ENCODE assay signal across 12 mouse cellular contexts in the genomic region with DNA sequence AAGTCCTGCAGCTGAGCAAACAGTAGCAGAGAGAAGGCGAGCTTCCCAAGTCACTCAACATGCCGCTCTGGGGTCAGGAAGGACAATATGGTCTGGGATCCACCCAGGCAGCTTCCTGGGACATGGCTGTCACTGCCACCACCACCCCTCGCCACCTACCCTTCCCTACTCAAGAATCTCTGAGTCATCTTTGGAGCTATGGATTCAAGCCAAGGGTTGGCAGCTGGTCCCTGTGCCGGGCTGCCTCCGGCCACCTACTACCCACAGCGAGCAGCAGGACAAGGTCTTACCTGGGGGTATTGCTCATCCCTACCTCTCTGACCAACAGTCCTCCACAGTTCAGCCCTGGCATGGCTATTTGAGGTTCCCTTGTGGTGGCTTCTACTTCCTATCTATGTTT.
DNase-seq lines count a peak whose midpoint lies in the region; ATAC-seq and TF ChIP-seq lines count a peak whose summit lies in the region.
"Had no signal": no experiment of that assay in that cellular context is flagged by ENCODE, and none has a peak within 500 bp of the region (broad histone marks: within the 10 kb centered on the region; RNA-seq: fewer than 3 reads in every experiment).

No protein-coding gene starts in this region.

- no peak for TF ChIP-seq POLR2A in testis, adult 2 months (IDR thresholded peaks at IDR 0.05; ENCODE audit: control insufficient read depth, low read depth, low read length)

- no peaks in the 10 kb centered on the region for H3K27me3 ChIP-seq in testis, adult 2 months (ENCODE audit: control insufficient read depth, insufficient read depth, low read length)
- H3K27me3 ChIP-seq in heart, embryonic 12.5 days (replicated peaks): peaks cover 7% of the 10 kb centered on the region; the same call in 1 of the 2 replicates
- H3K27me3 ChIP-seq in hindbrain, embryonic 10.5 days (ENCODE audit: insufficient read depth, poor library complexity, severe bottlenecking): no peaks in the 10 kb centered on the region

- H3K27ac ChIP-seq in testis, adult 2 months (ENCODE audit: control insufficient read depth, insufficient read depth, low read depth, low read length): no peak overlapping the region
- H3K27ac ChIP-seq in heart, embryonic 12.5 days (ENCODE audit: poor library complexity, severe bottlenecking): no peak overlapping the region
- no peak overlapping the region for H3K27ac ChIP-seq in hindbrain, embryonic 10.5 days
- H3K27ac ChIP-seq: limb, embryonic 10.5 days had no signal

- H3K4me1 ChIP-seq in testis, adult 2 months (ENCODE audit: control insufficient read depth, insufficient read depth, low read length): no peaks in the 10 kb centered on the region
- no peaks in the 10 kb centered on the region for H3K4me1 ChIP-seq in heart, embryonic 12.5 days (replicated peaks)
- no peaks in the 10 kb centered on the region for H3K4me1 ChIP-seq in hindbrain, embryonic 10.5 days (replicated peaks)
- H3K4me1 ChIP-seq: limb, embryonic 10.5 days had no signal

- no peak overlapping the region for H3K4me2 ChIP-seq in heart, embryonic 12.5 days

- ATAC-seq in frontal cortex, adult (ENCODE audit: low TSS enrichment): peak; percentile 41; the same call in 1 of the 2 replicates
- ATAC-seq in heart, embryonic 12.5 days (ENCODE audit: insufficient number of reproducible peaks, low FRiP score): no peak
- ATAC-seq: inflammation-experienced regulatory T-cells, adult 6 months had no signal

- no peak for DNase-seq in frontal cortex, postnatal 14 days (ENCODE audit: low spot score in 2 of 2)
- no peak for DNase-seq in testis, postnatal 14 days (ENCODE audit: low spot score)
- DNase-seq in cerebellum, adult 9-11 months: peak; percentile 93
- DNase-seq in kidney, postnatal 10 days: no peak
- DNase-seq in hindbrain, embryonic 10.5 days (ENCODE audit: low spot score): no peak
- DNase-seq: thymus, adult 2 months had no signal

- WGBS in heart, embryonic 12.5 days: 78% methylated on average over 6 of the region's 6 CpGs
- WGBS in hindbrain, embryonic 10.5 days: 80% methylated on average over 6 of the region's 6 CpGs

- H3K9me3 ChIP-seq in heart, embryonic 12.5 days (replicated peaks): no peaks in the 10 kb centered on the region
- no peaks in the 10 kb centered on the region for H3K9me3 ChIP-seq in hindbrain, embryonic 10.5 days
- H3K9me3 ChIP-seq: G1E; limb, embryonic 10.5 days had no signal

- H3K4me3 ChIP-seq in testis, adult 2 months (ENCODE audit: control insufficient read depth, low read depth, low read length): peak overlapping the region; percentile 59
- H3K4me3 ChIP-seq in heart, embryonic 12.5 days: no peak overlapping the region
- H3K4me3 ChIP-seq in hindbrain, embryonic 10.5 days: no peak overlapping the region
- H3K4me3 ChIP-seq: limb, embryonic 10.5 days had no signal

- no peaks in the 10 kb centered on the region for H3K36me3 ChIP-seq in testis, adult 2 months (ENCODE audit: control insufficient read depth, insufficient read depth, low read length)
- no peaks in the 10 kb centered on the region for H3K36me3 ChIP-seq in heart, embryonic 12.5 days
- no peaks in the 10 kb centered on the region for H3K36me3 ChIP-seq in hindbrain, embryonic 10.5 days
- H3K36me3 ChIP-seq: G1E; limb, embryonic 10.5 days had no signal

- TF ChIP-seq CTCF in testis, adult 2 months (IDR thresholded peaks at IDR 0.05; ENCODE audit: control insufficient read depth, insufficient read depth, insufficient replicate concordance, low read depth, low read length): no peak

- no peak overlapping the region for H3K9ac ChIP-seq in heart, embryonic 12.5 days
